ENCODE assay signal across 17 mouse cellular contexts in genomic region chr14:76454673-76455072, GRCm38 (mm10). TPM values are rescaled to one million over a fixed set of nuclear protein-coding genes. Genes with fewer than 3 reads are reported as not detected.
A peak's percentile ranks its signal among the peaks of the same experiment; 100 is the strongest.
DNase-seq lines count a peak whose midpoint lies in the region; ATAC-seq and TF ChIP-seq lines count a peak whose summit lies in the region.
"Had no signal": no experiment of that assay in that cellular context is flagged by ENCODE, and none has a peak within 500 bp of the region (broad histone marks: within the 10 kb centered on the region; RNA-seq: fewer than 3 reads in every experiment).

No protein-coding gene starts in this region.

- H3K4me1 ChIP-seq in heart, embryonic 10.5 days: peaks cover 19% of the 10 kb centered on the region
- peaks cover 23% of the 10 kb centered on the region for H3K4me1 ChIP-seq in heart, embryonic 12.5 days (replicated peaks)
- peaks cover 27% of the 10 kb centered on the region for H3K4me1 ChIP-seq in lung, embryonic 16.5 days (replicated peaks; ENCODE audit: control insufficient read depth, insufficient read depth, low read length)
- H3K4me1 ChIP-seq in ES-Bruce4 (ENCODE audit: control insufficient read depth, insufficient read depth, low read length): peaks cover 6% of the 10 kb centered on the region
- H3K4me1 ChIP-seq in forebrain, embryonic 16.5 days (replicated peaks; ENCODE audit: control insufficient read depth, insufficient read depth, low read length): peaks cover 23% of the 10 kb centered on the region

- WGBS in heart, embryonic 10.5 days: 70% methylated on average over 5 of the region's 5 CpGs
- 48% methylated on average over 5 of the region's 5 CpGs for WGBS in heart, embryonic 12.5 days
- 55% methylated on average over 4 of the region's 5 CpGs for WGBS in lung, embryonic 16.5 days
- WGBS in forebrain, embryonic 16.5 days: 31% methylated on average over 5 of the region's 5 CpGs

- no peak for TF ChIP-seq CTCF in ES-Bruce4 (IDR thresholded peaks at IDR 0.05; ENCODE audit: low read depth, low read length)

- no peak for TF ChIP-seq POLR2A in ES-Bruce4 (IDR thresholded peaks at IDR 0.05; ENCODE audit: insufficient read depth, low read length)

- no peak overlapping the region for H3K4me2 ChIP-seq in heart, embryonic 12.5 days
- H3K4me2 ChIP-seq in lung, embryonic 16.5 days (ENCODE audit: low read depth, low read length): no peak overlapping the region
- H3K4me2 ChIP-seq in forebrain, embryonic 16.5 days (ENCODE audit: low read length): no peak overlapping the region
- H3K4me2 ChIP-seq: midbrain, embryonic 11.5 days had no signal

- H3K9ac ChIP-seq in heart, embryonic 12.5 days: no peak overlapping the region
- H3K9ac ChIP-seq in lung, embryonic 16.5 days (ENCODE audit: low read length): no peak overlapping the region
- peak overlapping the region; percentile 21; the same call in 1 of the 2 replicates for H3K9ac ChIP-seq in ES-Bruce4 (ENCODE audit: low read depth, poor library complexity, severe bottlenecking)
- H3K9ac ChIP-seq in forebrain, embryonic 16.5 days (replicated peaks; ENCODE audit: low read depth, low read length): no peak overlapping the region
- H3K9ac ChIP-seq: liver, embryonic 14.5 days had no signal

- no peak for DNase-seq in heart, embryonic 10.5 days (ENCODE audit: low spot score)
- no peak for DNase-seq in lung, postnatal 25 days (ENCODE audit: low spot score)
- no peak for DNase-seq in ovary, postnatal 10 days (ENCODE audit: low spot score)
- DNase-seq: adrenal gland, adult 2 months; cerebellum, adult 9-11 months; gastrocnemius, postnatal 10 days; heart, adult 18-20 months; kidney, adult 2 months; kidney, postnatal 25 days had no signal

- no peak overlapping the region for H3K4me3 ChIP-seq in heart, embryonic 10.5 days
- H3K4me3 ChIP-seq in heart, embryonic 12.5 days: no peak overlapping the region
- H3K4me3 ChIP-seq in lung, embryonic 16.5 days (ENCODE audit: low read length): no peak overlapping the region
- no peak overlapping the region for H3K4me3 ChIP-seq in ES-Bruce4 (ENCODE audit: low read depth, low read length)
- no peak overlapping the region for H3K4me3 ChIP-seq in forebrain, embryonic 16.5 days (replicated peaks; ENCODE audit: low read length)

- no peaks in the 10 kb centered on the region for H3K27me3 ChIP-seq in heart, embryonic 10.5 days (ENCODE audit: insufficient read depth, poor library complexity, severe bottlenecking)
- H3K27me3 ChIP-seq in heart, embryonic 12.5 days (replicated peaks): no peaks in the 10 kb centered on the region
- no peaks in the 10 kb centered on the region for H3K27me3 ChIP-seq in lung, embryonic 16.5 days (ENCODE audit: control insufficient read depth, insufficient read depth, low read depth, low read length)
- H3K27me3 ChIP-seq in ES-Bruce4 (ENCODE audit: control insufficient read depth, insufficient read depth, low read length, poor library complexity, severe bottlenecking): no peaks in the 10 kb centered on the region
- H3K27me3 ChIP-seq in forebrain, embryonic 16.5 days (replicated peaks; ENCODE audit: control insufficient read depth, insufficient read depth, low read length): no peaks in the 10 kb centered on the region

- 0 out of 2 replicates have a peak overlapping the region, but pooled peaks have one; percentile 22 for H3K27ac ChIP-seq in heart, embryonic 10.5 days
- H3K27ac ChIP-seq in heart, embryonic 12.5 days (ENCODE audit: poor library complexity, severe bottlenecking): no peak overlapping the region
- peak overlapping the region; percentile 24 for H3K27ac ChIP-seq in lung, embryonic 16.5 days (ENCODE audit: low read length)
- peak overlapping the region; percentile 35; the same call in 1 of the 2 replicates for H3K27ac ChIP-seq in ES-Bruce4 (ENCODE audit: insufficient read depth, low read length)
- 0 out of 2 replicates have a peak overlapping the region, but pooled peaks have one; percentile 8 for H3K27ac ChIP-seq in forebrain, embryonic 16.5 days (ENCODE audit: low read length)
- H3K27ac ChIP-seq: liver, embryonic 14.5 days; macrophage; stomach, postnatal 0 days had no signal

- H3K9me3 ChIP-seq in heart, embryonic 10.5 days: no peaks in the 10 kb centered on the region
- H3K9me3 ChIP-seq in heart, embryonic 12.5 days (replicated peaks): no peaks in the 10 kb centered on the region
- H3K9me3 ChIP-seq in lung, embryonic 16.5 days (ENCODE audit: control insufficient read depth, low read length): no peaks in the 10 kb centered on the region
- no peaks in the 10 kb centered on the region for H3K9me3 ChIP-seq in ES-Bruce4 (replicated peaks; ENCODE audit: control insufficient read depth, insufficient read depth, low read length, poor library complexity, severe bottlenecking)
- no peaks in the 10 kb centered on the region for H3K9me3 ChIP-seq in forebrain, embryonic 16.5 days (ENCODE audit: control insufficient read depth, low read length)

- no peak for ATAC-seq in heart, embryonic 12.5 days (ENCODE audit: insufficient number of reproducible peaks, low FRiP score)
- peak; percentile 22; the same call in 1 of the 2 replicates for ATAC-seq in lung, embryonic 16.5 days (ENCODE audit: low read depth)
- peak; percentile 65 for ATAC-seq in forebrain, embryonic 16.5 days

- no peak for TF ChIP-seq EP300 in ES-Bruce4 (IDR thresholded peaks at IDR 0.05; ENCODE audit: insufficient read depth, low read depth, low read length)

- H3K36me3 ChIP-seq in heart, embryonic 10.5 days: peaks cover 7% of the 10 kb centered on the region; the same call in 1 of the 2 replicates
- H3K36me3 ChIP-seq in heart, embryonic 12.5 days: 0 out of 2 replicates have a peak, but pooled peaks cover 6% of the 10 kb centered on the region
- H3K36me3 ChIP-seq in lung, embryonic 16.5 days (ENCODE audit: control insufficient read depth, insufficient read depth, low read length): no peaks in the 10 kb centered on the region
- H3K36me3 ChIP-seq in ES-Bruce4 (ENCODE audit: control insufficient read depth, insufficient read depth, low read length, poor library complexity, severe bottlenecking): no peaks in the 10 kb centered on the region
- no peaks in the 10 kb centered on the region for H3K36me3 ChIP-seq in forebrain, embryonic 16.5 days (ENCODE audit: control insufficient read depth, insufficient read depth)

RNA-seq across cellular contexts. Expression of gene Tsc22d1, which starts 39.9 kb away (rescaled TPM):
- 371 and 402 TPM in 2 replicates for polyA plus RNA-seq in heart, embryonic 10.5 days (2016; fragmentation: Nextera tagmentation; extraction: Ambion mirVana)
- 313 and 323 TPM in 2 replicates for polyA plus RNA-seq in heart, embryonic 12.5 days (2016; fragmentation: Nextera tagmentation; extraction: Ambion mirVana)
- polyA plus RNA-seq in lung, embryonic 16.5 days (2015; fragmentation: Nextera tagmentation; extraction: Ambion mirVana): 737 and 792 TPM in 2 replicates
- 258 and 261 TPM in 2 replicates for polyA plus RNA-seq in ES-Bruce4 (2011; ENCODE audit: insufficient read depth, insufficient read length, low read depth, missing spikeins)
- polyA plus RNA-seq in forebrain, embryonic 16.5 days (2015; fragmentation: Nextera tagmentation; extraction: Ambion mirVana): 749 and 886 TPM in 2 replicates
